Mouse (Mus musculus) neural tube, embryonic 11.5 days (tissue): Measurements from ENCODE around the gene Eno2. TPM values are rescaled to one million over a fixed set of nuclear protein-coding genes. Genes with fewer than 3 reads are reported as not detected.

Experiments used
- ATAC-seq: fragments of 200-750 bp; cut with Nextera tagmentation; 2 replicates; pipeline ENCODE4 v1.8.0; 2017; ENCODE audit warnings: moderate number of reproducible peaks, mild to moderate bottlenecking, moderate TSS enrichment, moderate library complexity; ENCODE audit not compliant: insufficient read depth, low FRiP score, low TSS enrichment
- DNase-seq: peaks from one replicate; pipeline ENCODE4 v3.0.0-alpha.2; 2015; ENCODE audit warnings: low spot score
- H3K27ac ChIP-seq: fragments of 300-500 bp; sonication (generic); 2 replicates; pipeline ENCODE4 v1.5.1; 2014; ENCODE audit warnings: low read depth, mild to moderate bottlenecking, low read length
- H3K27me3 ChIP-seq: fragments of 300-500 bp; sonication (generic); 2 replicates; pipeline ENCODE4 v1.6.1; 2014; ENCODE audit warnings: mild to moderate bottlenecking, low read length, mixed read lengths; ENCODE audit not compliant: control insufficient read depth, insufficient read depth
- H3K36me3 ChIP-seq: fragments of 300-500 bp; sonication (generic); 2 replicates; pipeline ENCODE4 v1.6.1; 2014; ENCODE audit warnings: mild to moderate bottlenecking, low read length, moderate library complexity, mixed read lengths; ENCODE audit not compliant: control insufficient read depth, insufficient read depth
- H3K4me1 ChIP-seq: fragments of 300-500 bp; sonication (generic); 2 replicates; pipeline ENCODE4 v1.6.1; 2014; ENCODE audit warnings: low read length, mixed read lengths; ENCODE audit not compliant: control insufficient read depth, insufficient read depth
- H3K4me2 ChIP-seq: fragments of 300-500 bp; sonication (generic); 2 replicates; pipeline ENCODE4 v1.6.1; 2014; ENCODE audit warnings: low read depth, mild to moderate bottlenecking, moderate library complexity
- H3K4me3 ChIP-seq: fragments of 300-500 bp; sonication (generic); 2 replicates; pipeline ENCODE4 v1.5.1; 2014; ENCODE audit warnings: low read depth, low read length
- H3K9ac ChIP-seq: fragments of 300-500 bp; sonication (generic); 2 replicates; pipeline ENCODE4 v1.6.1; 2014; ENCODE audit warnings: mild to moderate bottlenecking, low read length
- H3K9me3 ChIP-seq: fragments of 300-500 bp; sonication (generic); 2 replicates; pipeline ENCODE4 v1.6.1; 2016; ENCODE audit warnings: low read length; ENCODE audit not compliant: control insufficient read depth
- WGBS: fragments of 180-500 bp; shearing (Covaris S2); extraction: QIAGEN DNeasy Blood & Tissue Kit; methylation state at CpG from one replicate; pipeline ENCODE4 v1.1.7; 2014; 5-methylcytosine and 5-hydroxymethylcytosine counted together
- polyA plus RNA-seq: library from polyadenylated mRNA; unstranded; fragments of >200 nt; fragmentation: Nextera tagmentation; extraction: Ambion mirVana; gene quantifications from 2 replicates; pipeline ENCODE4 v1.2.1, GENCODE M21; 2014

The Eno2 gene
- polyA plus RNA-seq, 1 experiment from 2014 or later, result 9.8 TPM

DNA sequence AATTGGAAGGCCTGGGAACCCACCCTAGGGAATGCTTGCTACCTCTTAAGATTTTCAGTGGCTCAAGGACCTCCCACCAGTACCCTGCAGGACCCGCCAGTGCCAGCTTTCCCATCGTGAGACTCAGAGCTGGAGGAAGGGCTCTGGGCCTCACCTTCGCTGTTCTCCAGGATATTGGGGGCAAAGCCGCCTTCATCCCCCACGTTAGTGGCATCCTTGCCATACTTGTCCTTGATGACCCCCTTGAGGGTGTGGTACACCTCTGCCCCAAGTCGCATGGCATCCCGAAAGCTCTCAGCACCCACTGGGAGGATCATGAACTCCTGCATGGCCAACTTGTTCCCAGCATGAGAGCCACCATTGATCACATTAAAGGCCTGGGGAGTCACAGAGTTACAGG, 3.5 kb downstream of the Eno2 start:
- H3K9ac ChIP-seq, result no peak overlapping the region
- peaks cover 10% of the 10 kb centered on the region for H3K27me3 ChIP-seq
- H3K27ac ChIP-seq, result no peak overlapping the region
- DNase-seq (no peak), ATAC-seq (no peak)
- WGBS, result 85% methylated on average over 7 of the region's 7 CpGs
- no peaks in the 10 kb centered on the region for H3K36me3 ChIP-seq
- peaks cover 14% of the 10 kb centered on the region; the same call in 1 of the 2 replicates for H3K4me1 ChIP-seq
- H3K4me3 ChIP-seq, result no peak overlapping the region
- H3K4me2 ChIP-seq, result no peak overlapping the region
- H3K9me3 ChIP-seq, result no peaks in the 10 kb centered on the region

DNA sequence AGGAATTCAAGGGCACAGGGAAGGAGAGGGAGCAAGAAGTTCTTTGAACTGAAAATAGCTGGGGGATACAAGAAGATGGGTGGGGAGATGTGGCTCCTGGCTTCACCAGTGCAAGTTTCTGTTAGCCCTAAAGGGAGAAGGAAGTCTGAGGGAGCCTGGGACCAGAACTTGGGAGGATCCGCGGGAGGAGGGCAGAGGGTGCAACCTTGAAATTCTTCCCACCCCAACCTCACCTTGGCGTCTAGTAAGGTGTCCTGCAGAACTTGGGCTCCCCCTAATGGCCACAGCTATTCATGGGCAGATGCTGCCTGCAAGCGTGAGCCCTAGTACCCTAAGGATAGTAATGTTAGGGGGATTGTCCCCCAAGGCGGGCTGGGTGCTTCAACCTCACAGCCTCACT, 10.2 kb downstream of the Eno2 start:
- Histone ChIP-seq H3K27ac (no peak overlapping the region), H3K4me2 (peak overlapping the region; percentile 12; the same call in 1 of the 2 replicates), H3K4me1 (peaks cover 27% of the 10 kb centered on the region), H3K4me3 (no peak overlapping the region), H3K36me3 (no peaks in the 10 kb centered on the region), H3K9me3 (no peaks in the 10 kb centered on the region), H3K27me3 (no peaks in the 10 kb centered on the region), H3K9ac (no peak overlapping the region)
- peak; percentile 82 for DNase-seq
- WGBS, result 5% methylated on average over 5 of the region's 5 CpGs
- ATAC-seq, result no peak

DNA sequence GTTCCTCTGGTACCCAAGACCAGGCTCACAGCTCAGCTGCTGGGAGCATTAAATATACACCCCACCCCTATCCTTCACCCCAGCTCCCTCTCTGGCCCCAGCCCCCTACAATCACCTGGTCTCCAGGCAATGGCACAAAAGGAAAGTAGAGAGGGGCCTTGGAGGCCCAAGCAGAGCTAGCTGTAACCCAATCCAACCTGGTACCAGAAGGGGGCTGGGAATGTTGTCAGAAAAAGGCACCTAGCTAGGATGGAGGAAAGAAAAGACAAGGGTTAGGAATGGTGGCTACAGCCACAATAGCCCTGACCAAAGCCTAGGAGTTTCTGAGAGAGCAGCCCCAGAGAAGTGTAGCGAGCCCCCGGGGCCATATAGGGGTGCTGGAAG, 10.6 kb downstream of the Eno2 start:
- H3K36me3 ChIP-seq, result no peaks in the 10 kb centered on the region
- 72% methylated on average over 2 of the region's 2 CpGs for WGBS
- no peak overlapping the region for H3K27ac ChIP-seq
- H3K4me3 ChIP-seq, result no peak overlapping the region
- H3K4me1 ChIP-seq, result peaks cover 27% of the 10 kb centered on the region
- 0 out of 2 replicates have a peak overlapping the region, but pooled peaks have one; percentile 3 for H3K9ac ChIP-seq
- H3K9me3 ChIP-seq, result no peaks in the 10 kb centered on the region
- DNase-seq (no peak), ATAC-seq (no peak)
- H3K27me3 ChIP-seq, result no peaks in the 10 kb centered on the region
- H3K4me2 ChIP-seq, result peak overlapping the region; percentile 12; the same call in 1 of the 2 replicates

DNA sequence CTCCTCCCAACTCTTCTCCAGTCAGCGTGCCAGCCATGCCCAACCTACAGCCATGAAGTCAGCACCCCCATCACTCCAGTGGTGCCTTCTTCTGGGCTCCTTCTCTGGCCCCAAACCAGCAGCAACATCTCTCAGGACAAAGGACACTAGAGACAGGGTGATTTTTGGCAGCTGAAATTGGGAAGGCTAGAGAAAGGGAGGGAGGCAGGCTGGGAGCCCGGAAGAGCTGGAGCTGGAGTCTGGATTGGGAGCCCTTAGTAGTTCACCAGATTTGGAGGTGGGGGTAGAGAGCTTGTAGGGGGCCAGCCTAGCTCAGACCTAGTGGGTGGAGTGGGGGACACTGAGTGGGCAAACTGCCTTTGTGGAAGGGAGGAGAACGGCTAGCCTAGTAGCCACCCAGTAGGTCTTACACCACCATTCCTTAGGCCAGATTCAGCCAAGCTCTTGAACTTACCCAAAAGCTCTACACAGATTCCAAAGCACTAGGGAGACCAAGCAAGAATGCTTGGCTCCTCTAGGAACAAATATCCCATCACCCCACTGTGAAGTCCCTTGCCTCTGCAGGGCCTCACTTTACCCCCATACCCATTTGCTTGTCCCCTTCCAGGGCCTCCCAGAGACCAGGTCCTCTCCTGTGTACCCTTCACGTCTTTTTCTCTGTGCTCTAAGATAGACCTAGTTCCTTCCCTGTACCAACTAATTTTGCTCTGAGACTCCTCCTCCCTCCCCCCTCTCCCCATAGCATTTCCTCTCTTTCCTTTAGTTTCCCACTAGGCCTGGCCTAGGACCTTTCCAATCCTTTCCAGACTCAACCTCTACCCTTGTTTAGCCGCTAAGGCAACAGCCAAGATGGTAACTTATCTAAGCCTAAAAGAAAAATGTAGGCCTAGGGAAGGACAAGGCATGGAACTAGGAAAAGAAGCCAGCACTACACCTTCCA, 11.3 kb downstream of the Eno2 start:
- peak overlapping the region; percentile 94 for H3K9ac ChIP-seq
- peak overlapping the region; percentile 97 for H3K27ac ChIP-seq
- H3K9me3 ChIP-seq, result no peaks in the 10 kb centered on the region
- peak overlapping the region; percentile 94 for H3K4me3 ChIP-seq
- DNase-seq (peak; percentile 65), ATAC-seq (no peak)
- WGBS, result 36% methylated on average over 5 of the region's 5 CpGs
- H3K27me3 ChIP-seq, result no peaks in the 10 kb centered on the region
- peak overlapping the region; percentile 70 for H3K4me2 ChIP-seq
- no peaks in the 10 kb centered on the region for H3K36me3 ChIP-seq
- peaks cover 27% of the 10 kb centered on the region for H3K4me1 ChIP-seq

DNA sequence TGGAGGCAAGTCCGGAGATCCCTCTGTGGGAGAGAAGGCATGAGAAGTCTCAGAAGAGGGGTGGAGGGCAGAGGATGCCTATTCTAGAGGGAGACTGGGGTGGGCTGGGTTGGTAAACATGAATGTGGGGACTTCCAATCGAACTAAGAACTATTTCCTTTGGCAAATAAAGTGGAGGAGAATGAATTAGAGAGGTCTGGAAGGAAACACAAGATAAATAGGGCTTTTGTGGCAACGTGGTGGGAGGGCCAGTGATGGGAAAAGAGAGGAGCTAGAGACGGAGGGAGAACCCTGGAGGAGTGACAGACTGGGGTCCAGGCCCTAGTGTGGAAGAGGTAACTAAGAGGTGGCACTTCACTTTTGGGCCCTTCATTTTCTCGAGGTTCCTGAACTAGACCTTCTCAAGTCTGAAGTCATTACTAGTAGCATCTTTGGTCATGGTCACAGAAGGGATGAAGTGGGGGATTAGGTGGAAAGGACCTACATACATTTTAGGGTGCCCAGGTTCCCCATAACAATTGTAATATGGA, 12.1 kb downstream of the Eno2 start:
- peak; percentile 29 for DNase-seq

DNA sequence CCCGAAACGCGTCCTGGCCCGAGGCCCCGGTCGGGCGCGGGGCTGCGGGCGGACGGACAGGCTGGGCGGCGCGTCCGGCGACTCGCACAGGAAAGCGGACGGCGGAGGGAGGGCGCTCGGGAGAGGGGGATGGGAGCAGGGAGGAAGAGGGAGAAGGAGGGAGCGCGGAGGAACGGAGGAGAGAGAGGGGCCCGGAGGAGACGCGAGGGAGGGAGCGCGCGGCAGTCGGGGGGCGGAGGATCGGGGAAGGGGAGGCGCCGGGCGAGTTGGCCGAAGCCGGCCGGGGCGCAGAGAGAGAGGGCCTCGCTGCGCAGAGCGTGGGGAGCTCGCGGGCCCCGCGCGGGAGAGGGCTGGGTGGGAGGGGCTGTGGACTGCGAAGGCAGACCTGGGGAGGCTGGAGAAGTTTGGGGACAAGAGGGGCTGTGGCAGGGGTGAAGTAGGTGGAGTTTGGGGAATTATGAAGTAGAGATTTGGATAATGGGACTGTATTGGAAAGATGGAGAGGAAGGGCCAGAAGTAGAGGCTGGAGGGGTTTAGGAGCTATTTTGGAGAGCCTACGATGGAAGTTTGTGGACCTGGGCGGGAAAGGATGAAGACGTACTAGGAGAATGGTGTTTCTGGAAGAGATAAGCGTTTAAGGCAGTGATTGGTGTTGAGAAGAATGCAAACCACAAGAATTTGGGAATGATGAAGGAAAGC, 12.7 kb downstream of the Eno2 start:
- 1% methylated on average over 48 of the region's 54 CpGs for WGBS
- H3K9me3 ChIP-seq, result no peaks in the 10 kb centered on the region
- H3K27ac ChIP-seq, result peak overlapping the region; percentile 97
- peak overlapping the region; percentile 94 for H3K4me3 ChIP-seq
- H3K4me1 ChIP-seq, result peaks cover 27% of the 10 kb centered on the region
- no peaks in the 10 kb centered on the region for H3K27me3 ChIP-seq
- peak overlapping the region; percentile 94 for H3K9ac ChIP-seq
- ATAC-seq (peak; percentile 77), DNase-seq (peak; percentile 85)
- peak overlapping the region; percentile 70 for H3K4me2 ChIP-seq
- H3K36me3 ChIP-seq, result no peaks in the 10 kb centered on the region

More for the DNA sequence above, 12.1 kb downstream of the Eno2 start:
- Histone ChIP-seq H3K4me3 (peak overlapping the region; percentile 94), H3K27ac (peak overlapping the region; percentile 97), H3K4me1 (peaks cover 27% of the 10 kb centered on the region), H3K9ac (peak overlapping the region; percentile 94), H3K4me2 (peak overlapping the region; percentile 70), H3K36me3 (no peaks in the 10 kb centered on the region), H3K27me3 (no peaks in the 10 kb centered on the region), H3K9me3 (no peaks in the 10 kb centered on the region)
- ATAC-seq, result no peak
- WGBS, result 6% methylated on average over 5 of the region's 5 CpGs

DNA sequence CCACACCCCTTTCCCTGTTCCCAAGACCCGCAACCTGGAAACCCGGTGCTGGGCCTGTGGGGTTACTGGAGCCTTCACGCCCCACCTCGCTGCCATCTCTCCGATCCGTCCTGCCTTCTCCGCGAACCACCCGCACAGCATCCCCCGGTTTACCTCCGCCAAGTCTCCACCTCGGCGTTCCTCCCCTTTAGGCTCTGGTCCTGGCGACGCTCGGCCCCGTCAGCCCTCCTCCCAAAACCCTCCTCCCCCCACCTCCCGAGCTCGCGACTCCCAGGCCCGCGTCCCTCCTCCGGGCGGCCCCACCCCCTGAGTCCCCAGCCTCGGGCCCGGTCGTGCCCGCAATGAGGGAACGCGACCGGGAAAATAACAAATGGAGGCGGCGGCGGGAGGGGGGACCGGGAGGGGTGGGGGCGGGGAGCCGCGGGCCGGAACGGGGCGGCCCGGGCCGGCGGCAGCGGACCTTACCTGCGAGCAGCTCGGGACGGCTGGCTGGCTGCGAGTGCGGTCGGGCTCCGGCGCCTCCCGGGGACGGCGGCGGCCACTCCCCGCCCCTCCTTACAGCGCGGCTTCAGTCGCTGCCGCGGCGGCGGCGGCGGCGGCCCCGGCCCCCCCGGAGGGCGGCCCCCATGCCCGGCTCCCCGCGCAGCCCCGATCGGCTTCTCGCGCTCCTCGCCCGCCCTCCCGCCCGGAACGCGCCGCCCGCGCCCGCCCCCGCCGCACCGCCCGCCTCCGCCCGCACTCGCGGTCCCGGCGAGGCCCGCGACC, 13.5 kb downstream of the Eno2 start, which contains the start of the genes Gm45234 and Atn1:
TSS of gene Gm45234 (minus strand) at position 191 of the 765 bp plus-strand sequence.
TSS of gene Atn1 (minus strand) at position 694 of the 765 bp plus-strand sequence.
- Histone ChIP-seq H3K9ac (peak within 1 kb of the TSS; percentile 94), H3K4me3 (peak within 1 kb of the TSS; percentile 94), H3K4me2 (peak within 1 kb of the TSS; percentile 70), H3K9me3 (no peaks in the 10 kb centered on the region), H3K36me3 (no peaks in the 10 kb centered on the region), H3K4me1 (peaks cover 27% of the 10 kb centered on the region), H3K27ac (peak within 1 kb of the TSS; percentile 97), H3K27me3 (no peaks in the 10 kb centered on the region)
- DNase-seq (peak; percentile 79), ATAC-seq (peak; percentile 54)
- under 1% methylated on average over 62 of the region's 100 CpGs for WGBS

DNA sequence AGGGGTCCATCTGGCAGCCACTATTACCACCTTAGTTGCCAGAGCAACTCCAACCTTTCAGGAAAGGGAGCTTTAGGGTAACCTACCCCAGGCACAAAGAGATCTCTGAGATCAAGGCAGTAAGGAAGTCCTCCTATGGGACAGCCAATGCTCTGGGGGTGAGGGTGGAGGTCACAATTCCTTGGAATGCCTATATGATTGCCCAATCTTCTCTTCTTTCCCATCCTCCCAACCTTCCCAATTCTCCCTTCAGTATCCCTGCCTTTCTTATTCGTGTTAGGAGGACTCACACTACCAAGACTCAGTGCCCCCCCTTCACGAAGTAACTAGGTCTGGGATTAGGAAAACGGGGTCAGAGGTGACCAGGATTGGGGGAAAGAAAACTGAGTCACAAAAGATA, 14.2 kb downstream of the Eno2 start:
- peak overlapping the region; percentile 70 for H3K4me2 ChIP-seq
- H3K27me3 ChIP-seq, result no peaks in the 10 kb centered on the region
- peak overlapping the region; percentile 94 for H3K9ac ChIP-seq
- H3K4me3 ChIP-seq, result peak overlapping the region; percentile 94
- no peaks in the 10 kb centered on the region for H3K36me3 ChIP-seq
- 7% methylated on average over 3 of the region's 3 CpGs for WGBS
- H3K27ac ChIP-seq, result peak overlapping the region; percentile 97; the same call in 1 of the 2 replicates
- no peak for ATAC-seq
- no peak for DNase-seq
- peaks cover 27% of the 10 kb centered on the region for H3K4me1 ChIP-seq
- H3K9me3 ChIP-seq, result no peaks in the 10 kb centered on the region
